Mouse (Mus musculus): ENCODE data around the gene Cfap45. TPM values are rescaled to one million over a fixed set of nuclear protein-coding genes. Genes with fewer than 3 reads are reported as not detected.

Gene Cfap45
- polyA plus RNA-seq, 1 experiment from 2014 or later, result 5.2 TPM

DNA sequence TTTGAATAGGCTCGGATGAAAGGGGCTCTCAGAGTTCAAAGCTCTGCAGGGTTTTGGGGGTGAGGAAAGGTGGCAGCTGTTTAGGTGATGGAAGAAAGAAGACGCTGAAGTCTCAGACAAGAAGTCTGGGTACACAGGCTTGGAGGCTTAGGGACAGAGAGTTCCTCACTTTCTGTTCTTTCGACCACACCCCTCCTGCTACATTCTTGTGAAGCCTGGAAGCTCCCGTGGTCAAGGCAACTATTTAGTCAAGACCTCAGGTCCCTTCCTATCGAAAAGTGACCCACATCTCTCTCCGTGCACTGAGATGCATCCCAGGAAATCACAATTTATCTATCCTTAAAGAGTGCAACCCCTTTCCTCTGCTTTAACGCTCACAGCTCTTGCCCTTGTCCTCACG, 29.1 kb downstream of the Cfap45 start:
- 0 out of 2 replicates have a peak, but pooled peaks cover 9% of the 10 kb centered on the region for H3K27me3 ChIP-seq
- H3K27ac ChIP-seq, result no peak overlapping the region
- H3K36me3 ChIP-seq, result no peaks in the 10 kb centered on the region
- 2% methylated on average over 8 of the region's 8 CpGs for WGBS
- peaks cover 23% of the 10 kb centered on the region for H3K4me1 ChIP-seq (replicated peaks)
- no peaks in the 10 kb centered on the region for H3K9me3 ChIP-seq
- H3K4me3 ChIP-seq, result peak overlapping the region; percentile 42
- peak overlapping the region; percentile 62 for H3K9ac ChIP-seq
- no peak for ATAC-seq (ENCODE audit: low FRiP score)
- peak overlapping the region; percentile 63 for H3K4me2 ChIP-seq

DNA sequence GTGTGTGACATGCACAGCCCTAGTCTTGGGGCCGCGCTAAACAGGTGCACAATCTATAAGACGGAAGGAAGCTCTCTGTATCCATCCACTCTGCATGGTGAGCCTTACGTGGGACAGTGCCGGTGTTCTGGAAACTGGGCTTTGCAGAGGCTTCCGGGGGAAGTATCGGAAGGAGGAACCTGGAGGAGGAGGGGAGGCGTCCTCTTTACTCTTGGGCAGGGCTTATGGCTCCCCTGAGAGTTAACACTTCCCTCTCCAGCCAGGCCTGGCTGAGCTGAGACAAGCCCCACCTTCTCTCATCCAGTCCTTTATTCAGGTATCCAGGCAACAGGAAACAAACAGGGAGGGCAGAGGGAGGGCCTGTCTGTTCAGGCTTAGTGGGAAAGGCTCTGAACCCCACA, 29.9 kb downstream of the Cfap45 start:
- Histone ChIP-seq H3K4me3 (peak overlapping the region; percentile 42), H3K36me3 (no peaks in the 10 kb centered on the region), H3K4me1 (replicated peaks) (peaks cover 23% of the 10 kb centered on the region), H3K27ac (peak overlapping the region; percentile 44; the same call in 1 of the 2 replicates), H3K9me3 (no peaks in the 10 kb centered on the region), H3K4me2 (peak overlapping the region; percentile 63), H3K9ac (peak overlapping the region; percentile 62), H3K27me3 (0 out of 2 replicates have a peak, but pooled peaks cover 9% of the 10 kb centered on the region)
- 2% methylated on average over 8 of the region's 8 CpGs for WGBS
- ATAC-seq (ENCODE audit: low FRiP score), result peak; percentile 88

DNA sequence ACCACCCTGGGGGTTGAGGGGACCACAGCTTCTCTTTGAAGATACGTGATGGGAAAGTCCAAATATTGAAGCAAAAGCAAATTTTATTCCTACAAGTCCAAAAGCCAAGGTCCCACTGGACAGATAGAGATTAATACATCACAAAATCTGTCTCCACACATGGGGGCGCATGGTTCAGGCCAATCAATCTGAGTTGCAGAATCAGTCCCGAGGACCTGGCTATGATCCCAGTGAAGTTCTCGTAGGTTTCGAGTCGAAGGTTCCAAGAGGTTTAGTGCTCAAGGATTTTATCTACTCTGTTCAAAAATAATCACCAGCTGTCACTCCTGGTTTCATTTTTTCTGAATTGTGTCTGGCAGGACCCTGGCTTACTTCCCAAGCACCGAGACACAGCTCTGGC, 30.4 kb downstream of the Cfap45 start:
- Histone ChIP-seq H3K4me3 (peak overlapping the region; percentile 42), H3K27ac (no peak overlapping the region), H3K36me3 (no peaks in the 10 kb centered on the region), H3K9me3 (no peaks in the 10 kb centered on the region), H3K9ac (0 out of 2 replicates have a peak overlapping the region, but pooled peaks have one; percentile 62), H3K27me3 (0 out of 2 replicates have a peak, but pooled peaks cover 9% of the 10 kb centered on the region), H3K4me1 (replicated peaks) (peaks cover 22% of the 10 kb centered on the region), H3K4me2 (peak overlapping the region; percentile 63)
- 48% methylated on average over 7 of the region's 7 CpGs for WGBS
- ATAC-seq (ENCODE audit: low FRiP score), result peak; percentile 6; the same call in 1 of the 2 replicates

DNA sequence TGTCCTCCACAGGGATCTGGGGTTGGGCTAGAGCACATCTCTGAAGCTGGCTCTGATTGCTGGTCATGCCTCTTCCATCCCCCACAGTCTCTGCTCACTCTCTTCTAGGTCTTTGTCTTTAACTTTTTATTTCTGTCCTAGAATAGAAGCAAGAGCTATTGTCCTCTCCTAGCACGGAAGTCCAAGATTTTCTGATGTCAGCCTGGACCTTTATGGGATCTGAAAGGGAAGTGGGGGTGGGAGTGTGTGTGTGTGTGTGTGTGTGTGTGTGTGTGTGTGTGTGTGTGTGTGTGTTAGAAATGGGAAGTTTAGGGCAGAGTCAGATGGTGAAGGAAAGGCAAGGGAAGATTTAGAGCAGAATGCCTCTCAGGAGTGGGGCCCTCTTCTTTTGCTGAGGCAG, 32.0 kb downstream of the Cfap45 start:
- no peak overlapping the region for H3K4me3 ChIP-seq
- no peak for ATAC-seq (ENCODE audit: low FRiP score)
- no peak overlapping the region for H3K4me2 ChIP-seq
- 42% methylated on average over 1 of the region's 1 CpGs for WGBS
- H3K4me1 ChIP-seq (replicated peaks), result peaks cover 22% of the 10 kb centered on the region
- H3K9ac ChIP-seq, result no peak overlapping the region
- H3K9me3 ChIP-seq, result no peaks in the 10 kb centered on the region
- H3K27me3 ChIP-seq, result 0 out of 2 replicates have a peak, but pooled peaks cover 16% of the 10 kb centered on the region
- H3K36me3 ChIP-seq, result no peaks in the 10 kb centered on the region
- H3K27ac ChIP-seq, result no peak overlapping the region

DNA sequence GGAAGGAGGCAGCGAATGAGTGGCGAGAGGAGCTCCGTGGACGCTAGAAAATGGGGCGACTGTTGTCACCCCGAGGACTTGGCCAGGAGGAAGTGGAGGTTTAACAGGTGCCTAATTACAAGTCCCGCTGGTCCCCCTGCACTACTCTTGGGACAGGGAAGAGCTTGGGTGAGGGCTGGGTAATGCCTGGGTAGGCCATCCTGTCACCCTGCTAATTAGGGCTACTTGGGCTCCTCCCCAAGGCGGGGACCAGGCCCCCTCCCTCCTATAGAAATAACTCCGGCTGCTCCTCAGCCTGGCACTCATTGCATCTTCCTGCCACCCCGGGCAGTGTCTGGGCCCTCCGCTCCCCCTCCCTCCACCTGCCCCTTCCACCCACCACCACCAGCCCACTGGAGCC, 35.0 kb downstream of the Cfap45 start, which contains the start of gene Vsig8:
Vsig8 (plus strand) TSS at position 301 of the 400 bp plus-strand sequence.
- no peak for ATAC-seq (ENCODE audit: low FRiP score)
- no peak within 1 kb of the TSS for H3K9ac ChIP-seq
- H3K4me1 ChIP-seq (replicated peaks), result peaks cover 6% of the 10 kb centered on the region
- H3K9me3 ChIP-seq, result no peaks in the 10 kb centered on the region
- H3K27ac ChIP-seq, result no peak within 1 kb of the TSS
- H3K4me2 ChIP-seq, result no peak within 1 kb of the TSS
- peaks cover 35% of the 10 kb centered on the region for H3K27me3 ChIP-seq
- 81% methylated on average over 11 of the region's 11 CpGs for WGBS
- no peak within 1 kb of the TSS for H3K4me3 ChIP-seq
- H3K36me3 ChIP-seq, result no peaks in the 10 kb centered on the region

DNA sequence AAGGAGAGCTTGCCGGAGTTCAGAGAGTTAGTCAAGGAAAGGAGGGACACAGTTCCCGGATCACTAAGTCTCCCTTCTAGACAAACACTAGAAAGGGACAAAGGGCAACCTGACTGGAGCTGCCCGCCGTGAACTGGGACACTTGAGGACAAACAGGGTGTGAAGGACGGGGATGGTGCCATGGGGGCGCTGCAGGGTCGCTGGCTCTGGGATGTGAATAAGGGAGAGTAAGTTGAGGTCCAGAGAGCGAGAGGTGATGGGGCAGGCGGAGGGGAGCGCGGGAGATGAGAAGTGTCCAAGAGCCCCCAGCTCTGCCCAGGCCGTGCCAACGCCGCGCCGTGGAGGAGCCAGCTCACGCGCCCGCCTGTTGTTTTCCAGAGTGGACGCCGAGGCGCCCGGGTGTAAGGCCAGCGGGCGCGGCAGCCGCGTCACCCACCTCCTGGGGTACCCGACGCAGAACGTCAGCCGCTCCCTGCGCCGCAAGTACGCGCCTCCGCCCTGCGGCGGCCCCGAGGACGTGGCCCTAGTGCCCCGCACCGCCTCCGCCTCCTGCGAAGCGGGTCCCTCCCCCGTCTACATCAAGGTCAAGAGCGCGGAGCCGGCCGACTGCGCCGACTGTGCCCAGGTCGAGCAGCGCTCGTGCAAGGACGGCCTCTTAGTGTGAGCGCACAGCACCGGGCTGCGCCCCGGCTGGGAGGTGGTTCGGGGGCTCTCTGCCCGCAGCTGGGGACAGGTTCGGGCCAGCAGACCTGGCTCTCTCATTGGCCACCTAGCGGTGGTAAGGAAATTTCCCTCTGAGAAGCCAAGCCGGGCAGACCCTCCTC, 42.3 kb downstream of the Cfap45 start:
- no peaks in the 10 kb centered on the region for H3K9me3 ChIP-seq
- peak overlapping the region; percentile 90 for H3K4me2 ChIP-seq
- H3K4me1 ChIP-seq (replicated peaks), result peaks cover 14% of the 10 kb centered on the region
- H3K27ac ChIP-seq, result peak overlapping the region; percentile 77
- H3K27me3 ChIP-seq, result peaks cover 45% of the 10 kb centered on the region
- no peaks in the 10 kb centered on the region for H3K36me3 ChIP-seq
- peak overlapping the region; percentile 74 for H3K4me3 ChIP-seq
- under 1% methylated on average over 65 of the region's 66 CpGs for WGBS
- H3K9ac ChIP-seq, result peak overlapping the region; percentile 81
- ATAC-seq (ENCODE audit: low FRiP score), result peak; percentile 91

DNA sequence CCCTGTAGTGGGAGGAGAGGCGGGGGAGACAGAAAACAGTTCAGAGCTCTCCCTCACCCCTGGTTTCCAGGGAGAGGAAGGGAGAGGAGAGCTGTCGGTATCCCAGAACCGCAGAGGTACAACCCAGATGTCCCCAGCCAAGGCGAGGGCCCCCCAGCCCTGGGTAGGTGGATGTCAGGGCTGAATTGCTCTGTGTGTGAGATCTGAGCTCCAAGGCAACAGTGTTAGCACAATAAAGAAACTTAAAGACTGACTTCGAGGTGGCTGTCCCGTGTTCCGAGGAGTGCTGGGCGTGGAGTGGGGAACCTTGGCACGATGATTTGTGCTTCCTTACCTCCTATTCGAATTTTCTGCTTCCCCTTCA, 42.8 kb downstream of the Cfap45 start:
- peaks cover 43% of the 10 kb centered on the region for H3K27me3 ChIP-seq
- peak overlapping the region; percentile 81 for H3K9ac ChIP-seq
- 0 out of 2 replicates have a peak, but pooled peaks have one; percentile 0 for ATAC-seq (ENCODE audit: low FRiP score)
- peak overlapping the region; percentile 77 for H3K27ac ChIP-seq
- no peaks in the 10 kb centered on the region for H3K9me3 ChIP-seq
- peak overlapping the region; percentile 74 for H3K4me3 ChIP-seq
- peaks cover 14% of the 10 kb centered on the region for H3K4me1 ChIP-seq (replicated peaks)
- WGBS, result 1% methylated on average over 10 of the region's 10 CpGs
- H3K36me3 ChIP-seq, result no peaks in the 10 kb centered on the region
- H3K4me2 ChIP-seq, result peak overlapping the region; percentile 90

DNA sequence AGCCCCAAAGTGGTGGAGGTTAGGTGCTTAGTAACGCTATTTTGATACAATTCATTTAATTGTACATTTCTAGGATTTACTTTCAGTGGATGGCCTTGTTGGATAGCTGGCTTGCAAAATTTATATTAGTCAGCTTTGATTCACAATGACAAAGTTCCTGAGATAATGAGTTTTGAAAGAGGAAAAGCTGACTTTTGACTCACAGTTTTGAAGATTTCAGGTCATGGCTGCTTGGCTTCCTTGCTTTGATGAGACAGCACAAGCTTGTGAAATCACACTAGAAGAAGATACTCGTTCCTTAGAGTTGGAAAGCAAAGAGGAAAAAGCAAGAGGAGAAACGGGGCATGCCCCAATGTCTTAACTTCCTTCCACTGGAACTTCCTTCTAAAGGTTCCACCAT, 45.5 kb downstream of the Cfap45 start:
- Histone ChIP-seq H3K4me3 (no peak overlapping the region), H3K4me2 (no peak overlapping the region), H3K36me3 (no peaks in the 10 kb centered on the region), H3K9me3 (no peaks in the 10 kb centered on the region), H3K27ac (no peak overlapping the region), H3K9ac (no peak overlapping the region), H3K27me3 (peaks cover 23% of the 10 kb centered on the region), H3K4me1 (replicated peaks) (peaks cover 14% of the 10 kb centered on the region)
- 82% methylated on average over 3 of the region's 3 CpGs for WGBS
- ATAC-seq (ENCODE audit: low FRiP score), result no peak

DNA sequence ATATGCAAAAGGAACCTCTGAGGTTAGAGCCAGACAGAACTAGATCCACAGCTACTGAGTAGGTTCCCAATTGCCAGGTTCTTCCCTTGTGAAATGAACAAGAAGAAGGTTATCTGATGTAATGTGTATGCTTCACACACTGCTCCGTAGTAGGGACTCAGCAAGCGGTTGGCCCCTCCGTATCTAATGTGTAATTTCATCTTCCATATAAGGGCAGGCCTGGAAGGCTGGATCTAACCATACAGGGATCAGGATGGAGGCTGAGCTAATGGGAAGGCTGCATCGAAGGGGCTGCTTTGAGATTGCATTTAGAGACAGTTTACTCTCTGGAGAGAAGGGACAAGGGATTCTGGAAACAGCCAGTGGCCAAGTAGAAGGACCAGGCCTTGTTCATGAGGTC, 47.2 kb downstream of the Cfap45 start:
- Histone ChIP-seq H3K27ac (no peak overlapping the region), H3K9ac (no peak overlapping the region), H3K9me3 (no peaks in the 10 kb centered on the region), H3K36me3 (no peaks in the 10 kb centered on the region), H3K4me3 (no peak overlapping the region), H3K4me2 (no peak overlapping the region), H3K4me1 (replicated peaks) (peaks cover 6% of the 10 kb centered on the region; the same call in 1 of the 2 replicates), H3K27me3 (peaks cover 20% of the 10 kb centered on the region)
- WGBS, result 64% methylated on average over 4 of the region's 4 CpGs
- ATAC-seq (ENCODE audit: low FRiP score), result no peak

DNA sequence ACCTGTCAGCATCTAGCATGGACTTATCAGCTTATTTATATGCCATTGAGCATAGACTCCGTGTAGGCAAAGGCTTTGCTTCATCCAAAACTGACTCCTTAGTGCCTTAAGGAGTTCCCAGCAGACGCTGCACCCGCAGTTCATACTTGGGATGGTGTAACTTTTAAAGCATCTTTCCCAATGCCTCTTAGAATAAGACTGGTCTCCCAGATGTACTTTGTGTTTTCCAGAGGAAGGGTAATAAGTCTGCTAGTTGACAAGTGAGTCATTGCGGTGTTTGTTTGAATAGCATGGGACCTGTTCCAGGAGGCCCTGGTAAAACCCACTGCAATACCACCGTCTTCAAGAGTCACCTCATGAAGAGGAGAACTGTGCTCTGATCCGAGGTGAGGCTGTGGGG, 59.5 kb downstream of the Cfap45 start:
- H3K4me3 ChIP-seq, result no peak overlapping the region
- no peaks in the 10 kb centered on the region for H3K9me3 ChIP-seq
- no peak for ATAC-seq (ENCODE audit: low FRiP score)
- no peak overlapping the region for H3K4me2 ChIP-seq
- no peaks in the 10 kb centered on the region for H3K36me3 ChIP-seq
- 82% methylated on average over 6 of the region's 6 CpGs for WGBS
- no peak overlapping the region for H3K27ac ChIP-seq
- H3K9ac ChIP-seq, result no peak overlapping the region
- H3K27me3 ChIP-seq, result peaks cover 9% of the 10 kb centered on the region; the same call in 1 of the 2 replicates
- H3K4me1 ChIP-seq (replicated peaks), result peaks cover 5% of the 10 kb centered on the region

DNA sequence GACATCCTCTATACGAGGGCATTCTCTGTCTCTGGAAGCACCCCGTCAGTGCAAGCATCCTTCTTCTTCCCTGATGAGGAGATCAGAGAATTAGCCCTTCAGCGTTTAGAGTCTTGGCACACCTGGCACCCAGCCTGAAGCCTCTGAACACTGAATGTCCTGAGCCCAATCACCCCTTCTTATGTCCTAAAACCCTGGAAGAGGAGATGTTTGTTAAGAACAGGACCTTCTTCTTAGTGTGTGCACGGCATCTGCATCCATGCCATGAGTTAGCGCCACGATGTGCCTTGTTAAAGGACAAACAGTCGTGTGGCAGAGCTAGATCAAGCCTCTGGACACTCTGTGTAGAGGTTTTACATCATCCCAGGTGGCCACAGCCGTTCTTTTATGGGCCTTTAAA, 61.8 kb downstream of the Cfap45 start:
- H3K36me3 ChIP-seq, result no peaks in the 10 kb centered on the region
- H3K27me3 ChIP-seq, result peaks cover 6% of the 10 kb centered on the region; the same call in 1 of the 2 replicates
- H3K4me2 ChIP-seq, result no peak overlapping the region
- H3K9me3 ChIP-seq, result no peaks in the 10 kb centered on the region
- no peak overlapping the region for H3K4me3 ChIP-seq
- no peak for ATAC-seq (ENCODE audit: low FRiP score)
- no peak overlapping the region for H3K9ac ChIP-seq
- WGBS, result 92% methylated on average over 8 of the region's 8 CpGs
- peaks cover 20% of the 10 kb centered on the region for H3K4me1 ChIP-seq (replicated peaks)
- H3K27ac ChIP-seq, result no peak overlapping the region

DNA sequence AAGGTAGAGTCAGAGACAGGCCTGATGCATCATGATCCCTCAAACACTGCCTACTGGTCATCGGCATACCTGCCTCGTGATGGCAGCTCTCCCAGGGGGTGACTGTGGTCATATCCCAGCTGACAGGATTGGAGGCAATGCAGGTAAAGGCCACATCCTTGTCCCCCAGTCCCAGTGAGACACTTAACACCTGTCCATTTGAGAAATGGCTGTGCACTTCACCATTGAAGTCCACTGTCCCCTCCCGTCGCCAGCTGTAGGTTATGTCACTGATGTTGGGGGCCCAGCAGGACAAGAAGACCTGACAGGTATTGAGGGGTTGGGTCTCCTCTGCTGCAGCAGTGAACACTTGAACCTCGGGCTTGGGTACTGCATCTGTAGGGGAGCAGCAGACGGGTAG, 63.7 kb downstream of the Cfap45 start:
- no peak for ATAC-seq (ENCODE audit: low FRiP score)
- WGBS, result 83% methylated on average over 6 of the region's 6 CpGs

More for the DNA sequence above, 63.7 kb downstream of the Cfap45 start:
- H3K36me3 ChIP-seq, result no peaks in the 10 kb centered on the region
- peaks cover 20% of the 10 kb centered on the region for H3K4me1 ChIP-seq (replicated peaks)
- no peak overlapping the region for H3K9ac ChIP-seq
- H3K4me3 ChIP-seq, result no peak overlapping the region
- peaks cover 6% of the 10 kb centered on the region; the same call in 1 of the 2 replicates for H3K27me3 ChIP-seq
- no peak overlapping the region for H3K27ac ChIP-seq
- H3K9me3 ChIP-seq, result no peaks in the 10 kb centered on the region
- H3K4me2 ChIP-seq, result no peak overlapping the region

Data from hindbrain, embryonic 13.5 days (tissue).